Mouse (Mus musculus) lung, adult 2 months (tissue): ENCODE measurements around the gene Ccdc38.

Source experiments
- CTCF ChIP-seq: fragments of 200-500 bp; IDR thresholded peaks from 2 replicates; pipeline ENCODE4 v1.5.1; 2011; ENCODE audit warnings: mild to moderate bottlenecking, low read length, control low read depth; ENCODE audit not compliant: insufficient read depth
- POLR2A ChIP-seq: fragments of 200-500 bp; IDR thresholded peaks from 2 replicates; pipeline ENCODE4 v1.6.1; 2011; ENCODE audit warnings: low read depth, mild to moderate bottlenecking, control low read depth, low read length, borderline replicate concordance; ENCODE audit errors: extremely low read depth

- no peak for TF ChIP-seq CTCF
- no peak for TF ChIP-seq POLR2A
Measured at GRCm38 (mm10) chr10:93517754-93518153, 22.7 kb upstream of the Ccdc38 start.
